Mouse (Mus musculus): Measurements from ENCODE around the gene Olfr1271.
"Not testable (repeated sequence)": the region's sequence is repeated elsewhere in the genome, so short reads cannot be mapped to it uniquely, and the experiment has no call there.

Gene Olfr1271

DNA sequence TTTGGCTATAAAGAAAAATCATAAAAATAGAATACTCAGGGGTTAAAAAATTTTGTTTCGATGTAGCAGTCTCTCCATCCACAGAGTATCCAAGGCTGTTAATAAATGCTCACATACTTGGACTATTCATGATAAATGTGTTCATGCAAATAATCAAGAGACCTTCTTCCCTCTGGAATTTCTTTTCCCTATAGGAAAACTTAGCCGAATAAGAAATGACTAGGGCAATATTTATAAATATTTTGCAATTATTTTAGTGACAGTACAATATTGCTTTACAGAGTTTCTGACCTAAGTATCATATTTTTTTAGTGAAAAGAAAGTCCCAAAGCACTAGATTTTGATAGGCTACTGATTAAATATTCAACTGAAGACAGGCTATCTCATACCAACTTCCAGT is at the start of gene Olfr1271:
TSS of gene Olfr1271 (minus strand) at position 101 of the 400 bp plus-strand sequence.
- no peak for DNase-seq

DNA sequence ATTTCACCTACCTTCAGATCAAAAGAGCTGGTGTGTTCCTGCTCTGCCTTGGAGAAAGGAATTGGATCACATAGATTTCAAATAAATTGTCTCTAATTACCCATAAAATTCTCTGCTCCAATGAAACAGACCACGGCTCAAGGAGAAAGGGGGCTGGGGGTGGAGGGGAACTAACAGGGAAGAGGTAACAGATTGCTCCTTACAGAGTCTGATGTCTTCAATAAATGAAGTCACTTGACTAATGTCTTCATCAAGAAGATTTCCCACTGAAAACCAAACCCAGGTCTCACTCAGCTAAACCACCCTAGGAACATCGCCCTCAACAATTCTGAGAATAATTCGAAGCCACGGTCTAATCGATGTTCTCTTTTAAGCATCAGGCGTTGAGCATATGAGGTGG is 21.9 kb upstream of the Olfr1271 start, which contains the start of gene Olfr1272:
TSS of gene Olfr1272 (minus strand) at position 101 of the 400 bp plus-strand sequence.
- DNase-seq: no peak

DNA sequence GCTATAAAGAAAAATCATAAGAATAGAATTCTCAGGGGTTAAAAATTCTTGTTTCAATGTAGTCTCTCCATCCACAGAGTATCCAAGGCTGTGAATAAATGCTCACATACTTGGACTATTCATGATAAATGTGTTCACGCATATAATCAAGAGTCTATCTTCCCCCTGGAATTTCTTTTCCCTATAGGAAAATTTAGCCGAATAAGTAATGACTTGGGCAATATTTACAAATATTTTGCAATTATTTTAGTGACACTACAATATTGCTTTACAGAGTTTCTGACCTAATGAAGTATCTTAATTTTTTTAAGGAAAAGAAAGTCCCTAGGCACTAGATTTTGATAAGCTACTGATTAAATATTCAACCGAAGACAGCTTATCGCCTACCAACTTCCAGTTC is 13.3 kb downstream of the Olfr1271 start, which contains the start of gene Olfr142:
TSS of gene Olfr142 (minus strand) at position 101 of the 400 bp plus-strand sequence.
- no peak for DNase-seq

DNA sequence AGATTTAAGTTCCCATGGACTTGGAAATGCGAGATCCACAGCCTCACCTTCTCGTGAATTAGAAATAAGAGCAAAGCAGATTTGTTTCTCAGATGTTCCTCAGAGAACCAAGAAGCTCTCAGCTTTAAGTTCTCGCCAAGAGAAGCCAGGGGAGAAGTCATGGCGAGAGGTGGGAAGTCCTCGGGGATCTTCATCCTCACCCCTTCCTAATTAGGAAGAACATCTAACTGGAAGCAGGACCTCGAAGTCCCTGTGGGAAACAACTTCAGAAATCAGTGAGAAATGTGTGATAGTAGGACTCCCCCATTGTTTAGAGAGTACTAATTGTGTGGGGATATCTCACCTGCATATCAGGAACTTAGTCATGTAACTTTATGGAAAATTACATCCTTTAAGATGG is 46.4 kb downstream of the Olfr1271 start, which contains the start of gene Olfr1506:
TSS of gene Olfr1506 (minus strand) at position 101 of the 400 bp plus-strand sequence.
- DNase-seq: not testable (repeated sequence)

Data from lung, adult 18-20 months (tissue).